Comparison of ENCODE assay signal across 21 mouse cellular contexts in the genomic region with DNA sequence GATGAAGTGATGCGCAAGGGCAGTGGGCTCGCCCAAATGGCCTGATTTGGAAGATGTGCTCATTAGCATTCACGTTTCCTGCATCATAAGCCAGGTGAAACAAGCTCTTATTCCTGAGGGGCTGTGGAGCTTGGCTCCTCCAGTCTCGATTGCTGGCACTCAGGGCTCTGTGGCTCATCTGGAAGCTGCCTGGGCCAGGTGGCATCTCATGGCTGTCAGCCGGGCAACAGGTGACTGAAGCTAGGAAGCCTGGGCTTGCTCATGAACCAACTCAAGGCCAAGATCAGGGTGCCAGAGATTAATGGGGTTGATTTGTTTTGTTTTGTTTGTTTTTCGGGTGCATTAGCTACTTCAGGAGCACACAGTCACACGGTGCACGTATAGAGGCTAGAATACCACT. TPM values are rescaled to one million over a fixed set of nuclear protein-coding genes. Genes with fewer than 3 reads are reported as not detected.
"Had no signal": no experiment of that assay in that cellular context is flagged by ENCODE, and none has a peak within 500 bp of the region (broad histone marks: within the 10 kb centered on the region; RNA-seq: fewer than 3 reads in every experiment).

No protein-coding gene starts in this region.

- H3K27ac ChIP-seq: layer of hippocampus, adult 2 months; limb, embryonic 10.5 days; liver, embryonic 15.5 days; midbrain, embryonic 13.5 days; neural tube, embryonic 15.5 days had no signal

- H3K9me3 ChIP-seq: limb, embryonic 10.5 days; liver, embryonic 15.5 days; midbrain, embryonic 13.5 days; neural tube, embryonic 15.5 days had no signal

- H3K9ac ChIP-seq: liver, embryonic 15.5 days; midbrain, embryonic 13.5 days; neural tube, embryonic 15.5 days had no signal

- H3K4me3 ChIP-seq: layer of hippocampus, adult 2 months; limb, embryonic 10.5 days; liver, embryonic 15.5 days; midbrain, embryonic 13.5 days; myocyte; neural tube, embryonic 15.5 days had no signal

- ATAC-seq: lung, postnatal 0 days; midbrain, embryonic 13.5 days had no signal

- H3K4me1 ChIP-seq: liver, embryonic 15.5 days; midbrain, embryonic 13.5 days; neural tube, embryonic 15.5 days had no signal

- H3K27me3 ChIP-seq: liver, embryonic 15.5 days; midbrain, embryonic 13.5 days; neural tube, embryonic 15.5 days had no signal

- H3K4me2 ChIP-seq: liver, embryonic 11.5 days; liver, embryonic 15.5 days; midbrain, embryonic 13.5 days; neural tube, embryonic 15.5 days had no signal

- DNase-seq: kidney, postnatal 10 days; kidney, postnatal 4 days; lung, adult 2 months; lung, postnatal 36 days; right cerebral cortex, adult 18-20 months; right cerebral cortex, postnatal 25 days; thymus, adult 18-20 months; thymus, postnatal 14 days had no signal

RNA-seq across cellular contexts. Expression of gene Gm45213, which starts 49.3 kb away (rescaled TPM):
- total RNA-seq: layer of hippocampus, adult 2 months; layer of hippocampus, postnatal 10 days; megakaryocyte progenitor cell, adult 5-6 weeks had no signal
- polyA plus RNA-seq: limb, embryonic 10.5 days; limb, embryonic 14.5 days; liver, embryonic 11.5 days; liver, embryonic 15.5 days; lung, adult 2 months; lung, postnatal 0 days; midbrain, embryonic 13.5 days; myocyte; neural tube, embryonic 11.5 days; neural tube, embryonic 15.5 days; small intestine, adult 2 months had no signal
